Mouse (Mus musculus) lung, postnatal 0 days (tissue): Measurements from ENCODE around the gene Zfp3. TPM values are rescaled to one million over a fixed set of nuclear protein-coding genes. Genes with fewer than 3 reads are reported as not detected.

Experiments
- ATAC-seq: fragments of 200-750 bp; cut with Nextera tagmentation; 2 replicates; pipeline ENCODE4 v1.8.0; 2017; ENCODE audit warnings: moderate library complexity
- DNase-seq: peaks from one replicate; pipeline ENCODE4 v3.0.0-alpha.2; 2016; ENCODE audit warnings: low spot score
- H3K27ac ChIP-seq: fragments of 300-500 bp; sonication (generic); 2 replicates; pipeline ENCODE4 v1.5.1; 2014; ENCODE audit warnings: antibody characterized with exemption, mild to moderate bottlenecking, low read length, mixed read lengths
- H3K27me3 ChIP-seq: fragments of 300-500 bp; sonication (generic); replicated peaks from 2 replicates; pipeline ENCODE4 v1.6.1; 2014; ENCODE audit warnings: low read length, mixed read lengths; ENCODE audit not compliant: insufficient read depth
- H3K36me3 ChIP-seq: fragments of 300-500 bp; sonication (generic); 2 replicates; pipeline ENCODE4 v1.6.1; 2014; ENCODE audit warnings: low read length, mixed read lengths; ENCODE audit not compliant: insufficient read depth
- H3K4me1 ChIP-seq: fragments of 300-500 bp; sonication (generic); 2 replicates; pipeline ENCODE4 v1.6.1; 2014; ENCODE audit warnings: antibody characterized with exemption, low read depth, low read length, mixed read lengths; ENCODE audit not compliant: insufficient read depth
- H3K4me2 ChIP-seq: fragments of 300-500 bp; sonication (generic); replicated peaks from 2 replicates; pipeline ENCODE4 v1.6.1; 2014; ENCODE audit warnings: low read depth, mild to moderate bottlenecking, low read length, moderate library complexity, mixed read lengths
- H3K4me3 ChIP-seq: fragments of 300-500 bp; sonication (generic); 2 replicates; pipeline ENCODE4 v1.5.1; 2014; ENCODE audit warnings: low read depth, low read length
- H3K9ac ChIP-seq: fragments of 300-500 bp; sonication (generic); replicated peaks from 2 replicates; pipeline ENCODE4 v1.6.1; 2014; ENCODE audit warnings: low read depth, mild to moderate bottlenecking
- H3K9me3 ChIP-seq: fragments of 300-500 bp; sonication (generic); 2 replicates; pipeline ENCODE4 v1.6.1; 2016; ENCODE audit warnings: low read length, mixed read lengths
- CTCF ChIP-seq: IDR thresholded peaks from 2 replicates; pipeline ENCODE4 v1.5.1; 2016; ENCODE audit warnings: antibody characterized with exemption, mild to moderate bottlenecking
- EP300 ChIP-seq: IDR thresholded peaks from 2 replicates; pipeline ENCODE4 v1.6.1; 2016; ENCODE audit warnings: antibody characterized with exemption, mild to moderate bottlenecking, control low read depth
- WGBS: fragments of 180-500 bp; shearing (Covaris S2); extraction: QIAGEN DNeasy Blood & Tissue Kit; methylation state at CpG from one replicate; pipeline ENCODE4 v1.1.7; 2014; 5-methylcytosine and 5-hydroxymethylcytosine counted together
- polyA plus RNA-seq: library from polyadenylated mRNA; unstranded; fragments of >200 nt; fragmentation: Nextera tagmentation; extraction: Ambion mirVana; gene quantifications from 2 replicates; pipeline ENCODE4 v1.2.1, GENCODE M21; 2015

The Zfp3 gene
- polyA plus RNA-seq, 1 experiment from 2014 or later = 3.6 TPM

DNA sequence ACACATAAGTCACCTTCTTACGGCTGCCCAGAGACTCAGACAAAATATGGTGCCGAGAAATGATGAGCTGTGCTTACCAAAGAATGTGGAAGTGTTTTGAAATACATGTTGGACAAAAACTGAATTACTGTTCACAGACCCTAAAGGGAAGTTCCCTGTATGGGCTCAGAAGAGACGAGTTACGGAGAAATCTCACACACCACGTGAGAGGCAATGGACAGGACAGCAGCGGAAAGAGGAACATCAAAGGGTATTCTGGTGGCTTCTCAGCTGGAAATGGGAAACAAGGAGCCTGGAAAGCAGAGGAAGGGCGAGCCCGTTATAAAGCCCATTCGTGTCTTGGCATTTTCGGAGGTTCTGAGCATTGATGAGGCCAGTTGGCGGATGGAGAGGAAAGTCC, 23.0 kb downstream of the Zfp3 start:
- Histone ChIP-seq H3K27me3 (no peaks in the 10 kb centered on the region), H3K9ac (no peak overlapping the region), H3K4me2 (no peak overlapping the region), H3K27ac (no peak overlapping the region), H3K9me3 (no peaks in the 10 kb centered on the region), H3K4me3 (no peak overlapping the region), H3K4me1 (no peaks in the 10 kb centered on the region), H3K36me3 (no peaks in the 10 kb centered on the region)
- TF ChIP-seq CTCF = no peak
- TF ChIP-seq EP300 = no peak
- DNase-seq = peak; percentile 40
- ATAC-seq = no peak
- 58% methylated on average over 11 of the region's 11 CpGs for WGBS

DNA sequence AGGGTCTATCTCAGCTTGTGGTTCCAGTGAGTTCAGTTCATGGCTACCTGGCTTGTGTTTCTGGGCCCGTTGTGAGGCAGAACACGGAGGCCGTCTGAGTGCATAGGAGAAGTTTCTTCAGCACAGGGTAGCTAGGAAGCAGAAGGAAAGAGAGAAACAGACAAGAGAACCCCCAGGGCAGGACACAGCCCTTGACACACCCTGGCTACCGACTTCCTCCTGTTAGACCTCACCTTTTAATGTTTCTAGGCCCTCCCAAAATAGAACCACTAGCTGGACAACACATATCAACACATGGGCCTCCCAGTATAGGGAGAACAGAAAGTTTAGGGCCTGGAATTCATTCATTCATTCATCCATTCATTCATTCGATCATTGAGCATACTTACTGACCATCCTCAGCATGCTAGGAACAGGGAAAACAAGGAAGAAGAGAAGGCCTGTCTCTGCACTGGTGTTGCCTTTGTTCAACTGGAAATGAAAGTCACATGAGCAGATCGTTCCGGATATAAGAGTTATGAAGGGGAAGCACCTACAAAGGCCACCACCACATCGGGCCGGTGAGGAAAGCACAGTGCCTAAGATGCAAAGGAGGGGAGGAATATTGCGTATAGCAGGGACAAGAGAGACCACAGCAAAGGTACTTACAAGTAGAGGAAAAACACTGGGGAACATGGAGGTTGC, 25.1 kb downstream of the Zfp3 start:
- H3K36me3 ChIP-seq = no peaks in the 10 kb centered on the region
- DNase-seq = no peak
- no peak for ATAC-seq
- H3K4me2 ChIP-seq = no peak overlapping the region
- TF ChIP-seq EP300 (no peak), CTCF (no peak)
- no peaks in the 10 kb centered on the region for H3K9me3 ChIP-seq
- H3K4me3 ChIP-seq = no peak overlapping the region
- H3K27me3 ChIP-seq = no peaks in the 10 kb centered on the region
- no peak overlapping the region for H3K9ac ChIP-seq
- 79% methylated on average over 10 of the region's 10 CpGs for WGBS
- no peak overlapping the region for H3K27ac ChIP-seq
- H3K4me1 ChIP-seq = no peaks in the 10 kb centered on the region

DNA sequence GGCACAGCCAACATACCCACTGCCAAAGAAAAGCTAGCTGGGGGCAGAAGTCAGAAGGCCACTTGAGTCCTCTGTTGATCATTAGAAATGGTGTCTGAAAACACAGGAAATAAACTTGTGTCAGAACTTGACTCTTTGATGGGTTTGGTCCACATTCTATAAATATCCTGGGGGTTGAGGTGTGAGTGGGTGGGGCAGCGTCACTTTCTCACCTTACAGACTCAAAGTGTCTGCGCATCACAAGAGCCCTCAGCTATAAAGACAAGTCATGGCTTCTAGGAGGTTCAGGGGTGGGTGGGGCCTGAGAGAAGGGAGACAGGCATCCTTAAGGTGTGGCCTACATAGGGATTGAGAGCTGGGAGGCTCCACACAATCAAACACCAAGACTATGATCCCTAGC, 26.4 kb downstream of the Zfp3 start:
- TF ChIP-seq CTCF (no peak), EP300 (no peak)

DNA sequence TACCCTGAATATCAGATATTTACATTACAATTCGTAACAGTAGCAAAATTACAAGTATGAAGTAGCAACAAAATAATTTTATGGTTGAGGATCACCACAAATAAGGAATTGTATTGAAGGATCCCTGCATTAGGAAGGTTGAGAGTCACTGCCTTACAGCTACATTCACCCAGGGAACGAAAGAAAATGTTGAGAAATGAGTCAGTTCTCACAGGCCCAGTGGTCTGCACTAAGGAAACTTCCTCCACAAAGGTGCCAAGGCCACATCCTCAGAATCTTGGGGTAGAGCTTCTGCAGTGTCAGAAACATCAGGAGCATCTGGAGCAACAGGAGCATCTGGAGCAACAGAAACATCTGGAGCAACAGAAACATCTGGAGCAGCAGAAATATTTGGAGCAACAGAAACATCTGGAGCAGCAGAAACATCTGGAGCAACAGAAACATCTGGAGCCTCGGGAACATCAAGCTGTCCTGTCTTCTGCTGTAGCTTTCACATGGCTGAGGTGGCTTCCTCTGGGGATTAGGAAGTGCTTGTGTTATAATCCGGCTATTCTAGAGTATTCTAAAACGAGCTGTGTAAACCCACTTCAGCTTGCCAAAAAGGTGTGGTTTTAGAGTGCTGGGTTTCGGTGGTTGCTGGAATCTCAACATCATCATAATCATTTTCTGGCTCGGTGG, 27.0 kb downstream of the Zfp3 start:
- Histone ChIP-seq H3K27ac (no peak overlapping the region), H3K27me3 (no peaks in the 10 kb centered on the region), H3K4me3 (no peak overlapping the region), H3K4me2 (no peak overlapping the region), H3K9me3 (no peaks in the 10 kb centered on the region), H3K9ac (no peak overlapping the region), H3K4me1 (no peaks in the 10 kb centered on the region), H3K36me3 (no peaks in the 10 kb centered on the region)
- WGBS = 45% methylated on average over 7 of the region's 7 CpGs
- no peak for TF ChIP-seq CTCF
- no peak for TF ChIP-seq EP300
- DNase-seq (no peak), ATAC-seq (no peak)

More for the DNA sequence above, 26.4 kb downstream of the Zfp3 start:
- no peak for ATAC-seq
- Histone ChIP-seq H3K27ac (no peak overlapping the region), H3K4me2 (no peak overlapping the region), H3K27me3 (no peaks in the 10 kb centered on the region), H3K9me3 (no peaks in the 10 kb centered on the region), H3K9ac (no peak overlapping the region), H3K4me3 (no peak overlapping the region), H3K36me3 (no peaks in the 10 kb centered on the region), H3K4me1 (no peaks in the 10 kb centered on the region)
- 62% methylated on average over 2 of the region's 2 CpGs for WGBS
- DNase-seq = no peak

DNA sequence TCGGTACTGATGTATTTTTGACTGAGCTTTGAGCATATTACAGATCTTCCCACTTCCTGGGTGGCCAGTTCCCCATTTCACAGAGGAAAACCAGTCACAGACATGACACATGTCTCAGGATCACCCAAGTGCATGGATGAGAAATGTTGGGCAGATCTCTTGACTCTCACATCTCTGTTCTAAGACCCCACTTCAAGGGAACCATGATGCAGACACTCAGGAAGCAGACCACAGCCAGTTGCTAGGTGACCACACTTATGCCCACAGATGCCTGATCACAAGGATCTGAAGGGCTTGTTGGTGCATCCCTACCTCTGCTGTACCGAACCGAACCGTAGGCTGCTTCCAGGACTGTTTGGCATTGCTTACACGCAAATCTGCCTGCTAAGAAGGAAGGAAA, 27.7 kb downstream of the Zfp3 start:
- no peak for ATAC-seq
- no peak overlapping the region for H3K9ac ChIP-seq

DNA sequence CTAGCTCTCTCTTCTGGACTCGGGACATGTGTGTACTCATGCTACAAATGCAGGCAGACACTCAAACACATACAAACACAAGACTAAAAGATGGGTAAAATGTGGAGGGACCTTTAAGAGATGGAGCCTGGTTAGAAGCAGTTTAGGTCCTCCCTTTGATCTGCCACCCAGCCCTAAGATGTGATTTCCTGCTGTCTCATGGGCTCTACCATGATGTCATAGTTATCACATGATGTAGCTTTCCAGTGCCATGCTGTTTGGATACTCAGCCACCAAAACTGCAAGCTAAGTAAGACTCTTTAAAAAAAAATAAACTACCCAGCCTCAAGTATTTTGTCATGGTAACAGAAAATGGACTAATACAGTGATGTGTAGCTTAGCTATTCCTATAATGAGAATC, 28.4 kb downstream of the Zfp3 start:
- Histone ChIP-seq H3K4me1 (no peaks in the 10 kb centered on the region), H3K27ac (no peak overlapping the region), H3K9ac (no peak overlapping the region), H3K4me2 (no peak overlapping the region), H3K9me3 (no peaks in the 10 kb centered on the region), H3K27me3 (no peaks in the 10 kb centered on the region), H3K36me3 (no peaks in the 10 kb centered on the region), H3K4me3 (no peak overlapping the region)
- no peak for ATAC-seq
- WGBS = 74% methylated on average over 1 of the region's 1 CpGs
- DNase-seq = no peak
- TF ChIP-seq CTCF (no peak), EP300 (no peak)

More for the DNA sequence above, 27.7 kb downstream of the Zfp3 start:
- no peaks in the 10 kb centered on the region for H3K9me3 ChIP-seq
- H3K36me3 ChIP-seq = no peaks in the 10 kb centered on the region
- no peaks in the 10 kb centered on the region for H3K4me1 ChIP-seq
- no peaks in the 10 kb centered on the region for H3K27me3 ChIP-seq
- H3K27ac ChIP-seq = no peak overlapping the region
- no peak for DNase-seq
- WGBS = 75% methylated on average over 5 of the region's 5 CpGs
- TF ChIP-seq EP300 = no peak
- TF ChIP-seq CTCF = no peak
- H3K4me2 ChIP-seq = no peak overlapping the region
- H3K4me3 ChIP-seq = no peak overlapping the region
